Mouse (Mus musculus): ENCODE data around the gene Hic2.
"Not testable (repeated sequence)": the region's sequence is repeated elsewhere in the genome, so short reads cannot be mapped to it uniquely, and the experiment has no call there.

Hic2 gene

DNA sequence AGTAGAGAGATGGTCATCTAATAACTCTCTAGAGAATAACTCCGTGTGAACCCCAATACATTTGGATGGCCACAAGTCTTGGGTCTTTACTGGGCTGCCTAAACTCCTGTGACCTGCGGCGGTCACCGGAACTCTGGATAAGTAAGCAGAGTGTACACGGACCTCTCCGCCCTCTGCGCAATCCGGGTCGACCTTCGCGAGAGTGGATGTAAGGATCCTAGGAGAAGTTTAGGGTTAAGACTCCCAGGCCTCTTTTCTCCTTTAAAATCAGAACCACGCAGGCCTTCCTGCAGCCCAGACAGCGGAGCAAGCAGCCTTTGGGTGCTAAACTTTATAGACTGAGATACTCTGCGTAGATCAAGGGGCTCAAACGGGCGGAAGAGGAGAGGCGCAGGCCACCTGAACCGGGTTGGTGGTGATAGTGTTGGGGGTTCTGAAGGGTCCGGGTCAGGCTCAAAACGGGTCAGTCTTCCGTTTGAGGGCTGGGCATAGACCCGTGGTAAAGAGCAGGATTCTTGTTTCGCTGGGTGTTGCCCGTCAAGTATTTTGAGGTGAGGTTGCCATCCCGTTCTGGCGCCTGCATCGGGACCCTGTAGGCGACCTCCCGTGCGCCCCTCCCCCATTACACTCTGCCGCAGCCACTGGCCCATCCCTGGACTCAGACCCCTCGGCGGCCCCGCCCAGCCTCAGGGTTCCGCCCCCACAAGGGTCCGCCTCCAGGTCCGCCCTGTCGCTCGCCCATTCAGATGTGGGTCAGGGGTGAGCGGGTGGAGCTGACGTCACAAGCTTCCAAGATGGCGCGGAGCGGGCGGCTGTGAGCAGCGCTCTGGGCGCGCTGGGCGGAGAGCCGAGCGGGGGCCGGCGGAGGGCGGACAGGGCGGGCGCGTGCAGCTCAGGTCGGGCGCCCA, at the start of gene Hic2:
TSS of gene Hic2 (plus strand) at position 779 of the 908 bp plus-strand sequence.
- in situ Hi-C loops (cut with MboI, MseI) = no loop called here

DNA sequence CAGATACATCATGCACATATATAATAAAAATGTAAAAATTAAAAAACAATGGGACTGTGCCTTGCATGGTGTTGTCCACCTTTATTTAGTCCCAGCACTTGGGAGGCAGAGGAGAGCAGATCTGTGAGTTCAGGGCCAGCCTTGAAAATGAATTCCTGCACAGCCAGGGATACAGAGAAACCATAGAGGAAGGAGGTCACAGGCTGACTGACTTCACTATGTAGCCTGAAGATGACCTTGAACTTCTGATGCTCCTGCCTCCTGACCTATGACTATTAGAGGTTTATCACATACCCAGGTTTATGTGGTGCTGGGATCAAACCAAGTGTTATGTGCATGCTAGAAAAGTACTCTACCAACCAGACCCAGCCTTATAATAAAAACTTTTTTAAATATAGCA, 47.9 kb upstream of the Hic2 start:
- in situ Hi-C loops (cut with MboI, MseI) = no loop called here

DNA sequence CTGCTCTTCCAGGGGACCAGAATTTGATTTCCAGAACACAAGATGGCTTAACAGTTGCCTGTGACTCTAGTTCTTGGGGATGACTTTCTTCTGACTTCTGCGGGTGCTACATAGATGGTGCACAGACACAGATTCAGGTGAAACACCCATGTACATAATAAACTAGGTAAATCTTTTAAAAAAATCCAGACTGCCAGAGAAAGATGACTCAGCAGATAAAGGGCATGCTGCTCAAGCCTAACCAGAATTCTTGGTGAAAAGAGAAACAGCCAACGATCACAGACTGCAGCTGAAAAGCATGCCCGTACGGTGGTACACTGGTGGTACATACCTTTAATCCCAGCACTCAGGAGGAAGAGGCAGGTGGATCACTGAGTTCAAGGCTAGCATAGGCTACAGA, 39.5 kb upstream of the Hic2 start:
- in situ Hi-C loops (cut with MboI, MseI) = no loop called here

DNA sequence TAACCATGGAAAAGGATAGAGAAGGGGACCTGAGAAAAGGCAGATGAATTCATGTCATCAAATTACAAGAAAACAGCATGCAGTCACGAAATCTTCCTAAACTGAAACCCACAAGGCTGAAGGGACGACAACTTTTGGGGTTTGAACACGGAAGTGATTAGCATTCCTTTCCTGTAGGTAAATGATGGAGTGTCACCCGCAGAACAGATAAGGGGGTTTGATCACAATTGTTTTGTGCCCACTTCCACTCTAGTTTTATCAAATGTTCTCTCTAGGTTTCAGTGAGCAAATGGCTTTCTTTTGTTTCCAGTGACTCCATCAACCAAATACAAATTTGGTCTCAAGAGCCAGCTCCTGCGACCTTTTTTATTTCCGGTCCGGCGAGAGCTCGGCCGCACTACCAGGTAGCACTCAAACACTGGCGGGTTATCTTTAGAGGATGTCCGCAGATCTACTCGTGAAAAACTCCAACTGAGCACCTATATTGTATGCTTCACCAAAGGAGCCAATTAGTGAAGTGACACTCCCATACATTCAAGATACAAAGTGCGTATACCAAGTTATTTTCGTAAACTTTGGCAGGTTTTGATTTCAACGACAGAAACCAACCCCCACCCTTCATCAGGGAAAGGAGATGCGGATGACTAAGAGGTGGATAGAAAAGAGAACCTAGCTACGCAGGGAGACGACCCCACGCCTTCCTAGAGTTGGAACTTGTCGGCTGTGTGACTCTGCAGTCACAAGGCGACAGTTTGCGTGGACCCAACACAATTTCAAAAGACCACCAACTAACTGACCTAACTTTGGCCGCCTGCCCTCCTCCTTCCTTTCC, 33.0 kb upstream of the Hic2 start:
- in situ Hi-C loops (cut with MboI, MseI) = loop anchor here (5.0 kb wide), 1 partner anchor 68 kb away; the partner anchor contains the start of gene Sdf2l1

DNA sequence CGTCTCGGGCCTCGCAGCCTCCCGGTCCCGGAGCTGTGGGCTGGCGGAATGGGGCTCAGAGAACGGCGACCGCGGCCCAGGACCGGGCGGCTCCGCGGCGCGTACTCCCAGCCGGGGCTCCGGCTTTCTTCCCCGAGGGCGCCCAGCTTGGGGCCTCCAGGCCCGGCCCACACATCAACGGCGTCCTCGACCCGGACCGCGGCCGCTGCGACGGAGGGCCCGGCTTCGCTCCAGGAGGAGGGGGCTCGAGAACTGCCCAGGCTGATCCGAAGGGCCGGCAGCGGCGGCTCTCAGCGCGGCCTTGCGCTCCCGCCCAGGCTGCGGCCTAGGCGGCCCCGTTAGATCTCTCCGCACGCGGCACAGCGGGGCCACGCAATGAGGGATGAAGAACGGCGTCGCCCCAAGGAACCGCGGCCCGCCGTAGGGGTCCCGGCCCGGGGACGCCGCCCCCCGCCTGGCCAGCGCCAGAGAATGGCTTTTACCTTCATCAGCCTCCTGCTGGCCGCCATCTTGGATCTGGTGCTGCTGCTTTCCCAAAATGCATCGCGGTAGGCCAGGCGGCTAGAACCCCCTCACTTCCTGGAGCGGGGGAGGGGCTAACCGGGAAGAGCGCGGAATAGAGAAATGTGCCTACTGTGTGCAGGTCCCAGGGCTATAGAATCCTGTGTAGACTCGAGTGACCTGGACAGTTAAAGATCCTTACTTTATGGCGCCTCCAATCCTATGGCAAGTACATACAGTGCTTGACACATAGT, 32.2 kb upstream of the Hic2 start:
- in situ Hi-C loops (cut with MboI, MseI) = loop anchor here (5.0 kb wide), 1 partner anchor 69 kb away; the partner anchor contains the start of gene Sdf2l1

DNA sequence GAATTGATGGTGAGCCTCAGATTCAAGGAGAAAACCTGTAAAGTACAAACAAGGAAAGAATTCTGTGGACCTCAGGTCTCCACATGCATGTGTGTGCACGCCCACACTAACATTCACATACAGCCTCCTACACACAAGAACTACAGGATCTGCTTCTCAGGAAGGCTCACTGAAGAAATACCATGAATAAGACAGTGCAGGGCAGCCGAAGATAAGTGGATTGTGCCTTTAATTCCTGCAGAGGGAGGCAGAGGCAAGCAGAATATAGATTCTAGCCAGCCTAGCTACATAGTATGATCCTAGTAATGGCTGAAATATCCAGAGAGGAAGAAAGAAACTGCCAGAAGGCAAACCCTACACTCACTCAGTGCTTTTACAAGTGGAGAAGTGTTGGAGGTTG, 31.4 kb upstream of the Hic2 start:
- in situ Hi-C loops (cut with MboI, MseI) = loop anchor here (5.0 kb wide), 1 partner anchor 70 kb away; the partner anchor contains the start of gene Sdf2l1

DNA sequence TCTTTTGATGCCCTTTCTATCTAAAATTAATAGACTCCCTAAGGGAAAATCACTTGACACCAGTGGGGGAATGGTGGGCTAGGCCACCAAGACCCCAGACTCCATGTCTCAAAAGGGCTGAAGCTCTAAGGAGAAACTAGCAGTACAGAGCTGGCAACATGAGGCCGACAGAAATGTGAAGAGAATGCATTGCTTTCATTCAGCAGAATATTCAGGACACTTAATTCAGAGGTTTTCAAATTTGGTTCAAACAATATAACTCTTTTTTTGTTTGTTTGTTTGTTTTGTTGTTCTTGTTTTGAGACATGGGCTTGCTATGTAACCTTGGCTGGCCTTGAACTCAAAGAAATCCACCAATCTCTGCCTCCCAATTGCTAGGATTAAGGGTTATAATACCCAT, 30.8 kb upstream of the Hic2 start, which contains the start of gene Ube2l3:
TSS of gene Ube2l3 (minus strand) at position 101 of the 400 bp plus-strand sequence.
- in situ Hi-C loops (cut with MboI, MseI) = loop anchor here (5.0 kb wide), 1 partner anchor 70 kb away; the partner anchor contains the start of gene Sdf2l1

DNA sequence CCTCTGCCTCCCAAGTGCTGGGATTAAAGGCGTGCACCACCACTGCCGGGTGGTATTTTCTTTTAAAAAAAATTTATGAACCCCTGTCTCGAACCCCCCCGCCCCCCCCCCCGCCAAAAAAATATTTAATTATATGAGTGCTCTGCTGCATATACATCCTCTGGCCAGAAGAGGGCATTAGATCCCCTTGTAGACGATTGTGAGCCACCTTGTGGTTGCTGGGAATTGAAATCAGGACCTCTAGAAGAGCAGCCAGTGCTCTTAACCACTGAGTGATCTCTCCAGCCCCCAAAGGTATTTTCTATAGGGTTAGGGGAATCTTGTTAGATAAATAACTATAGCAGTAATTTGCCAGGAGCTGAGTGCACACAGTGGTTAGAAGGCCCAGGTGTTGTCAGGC, 28.4 kb upstream of the Hic2 start:
- in situ Hi-C loops (cut with MboI, MseI) = loop anchor here (5.0 kb wide), 2 partner anchors 67 to 73 kb away; partner anchors contain the start of gene Sdf2l1

DNA sequence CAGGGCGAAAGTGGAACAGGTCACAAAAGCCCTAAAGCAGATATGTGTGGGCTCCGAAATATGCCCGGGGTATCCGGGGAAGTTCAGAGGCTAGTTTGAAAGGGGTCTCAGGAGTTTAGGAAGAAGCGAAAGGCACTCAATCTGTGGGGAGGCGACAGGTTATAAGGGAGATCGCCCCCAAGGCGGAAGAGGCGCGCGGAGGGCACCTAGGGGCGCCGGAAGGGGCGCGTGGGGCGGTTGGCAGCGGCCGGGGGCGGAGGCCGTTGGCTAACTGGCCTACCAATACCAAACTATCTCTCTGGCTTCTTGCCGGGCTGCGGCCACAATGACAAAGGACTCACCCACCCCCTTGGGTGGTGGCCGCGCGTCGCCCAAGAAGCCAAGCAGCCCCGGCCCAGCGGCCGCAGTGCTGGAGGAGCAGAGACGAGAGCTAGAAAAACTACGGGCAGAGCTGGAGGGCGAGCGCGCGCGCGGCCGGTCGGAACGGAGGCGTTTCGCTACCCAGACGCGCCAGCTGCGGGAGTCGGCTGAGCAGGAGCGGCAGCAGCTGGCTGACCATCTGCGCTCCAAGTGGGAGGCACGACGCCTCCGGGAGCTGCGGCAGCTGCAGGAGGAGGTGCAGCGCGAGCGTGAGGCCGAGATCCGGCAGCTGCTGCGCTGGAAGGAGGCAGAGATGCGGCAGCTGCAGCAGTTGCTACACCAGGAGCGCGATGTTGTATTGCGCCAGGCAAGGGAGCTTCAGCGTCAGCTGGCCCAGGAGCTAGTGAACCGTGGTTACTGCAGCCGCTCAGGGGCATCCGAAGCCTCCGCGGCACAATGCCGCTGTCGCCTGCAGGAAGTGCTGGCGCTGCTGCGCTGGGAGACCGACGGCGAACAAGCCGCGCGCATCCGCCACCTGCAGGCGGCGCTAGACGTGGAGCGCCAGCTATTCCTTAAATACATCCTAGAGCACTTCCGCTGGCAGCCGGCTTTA, 24.7 kb upstream of the Hic2 start, which contains the start of gene Rimbp3:
TSS of gene Rimbp3 (plus strand) at position 215 of the 973 bp plus-strand sequence.
- in situ Hi-C loops (cut with MboI, MseI) = loop anchor here (5.0 kb wide), 1 partner anchor 64 kb away; no protein-coding TSS in a partner anchor

DNA sequence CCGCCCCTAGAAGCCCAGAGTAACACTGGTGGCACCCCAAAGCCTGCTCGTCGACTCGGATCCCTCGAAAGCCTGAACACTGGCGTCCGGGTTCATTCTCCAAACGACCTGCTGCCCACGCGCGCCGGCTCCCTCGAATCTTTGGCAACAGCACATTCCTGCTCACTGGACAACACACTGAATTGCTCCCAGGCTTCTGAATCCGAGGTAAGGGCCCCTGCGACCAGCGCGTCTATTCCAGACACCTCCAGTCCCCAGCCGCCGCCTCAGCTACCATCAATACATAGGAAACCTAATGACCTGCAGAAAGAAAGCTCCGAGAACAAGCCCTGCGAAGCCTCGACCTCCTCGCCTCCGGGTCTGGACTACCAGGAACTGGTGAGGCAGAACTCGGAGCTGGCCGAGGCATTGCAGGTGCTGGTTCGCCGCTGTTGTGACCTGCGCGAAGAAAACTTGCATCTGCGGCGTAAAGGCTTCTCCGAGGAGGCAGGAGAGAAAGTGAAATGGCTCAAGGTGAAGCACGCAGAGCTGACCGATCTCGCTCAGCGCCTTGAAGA, 23.9 kb upstream of the Hic2 start:
- in situ Hi-C loops (cut with MboI, MseI) = loop anchor here (5.0 kb wide), 1 partner anchor 63 kb away; no protein-coding TSS in a partner anchor

DNA sequence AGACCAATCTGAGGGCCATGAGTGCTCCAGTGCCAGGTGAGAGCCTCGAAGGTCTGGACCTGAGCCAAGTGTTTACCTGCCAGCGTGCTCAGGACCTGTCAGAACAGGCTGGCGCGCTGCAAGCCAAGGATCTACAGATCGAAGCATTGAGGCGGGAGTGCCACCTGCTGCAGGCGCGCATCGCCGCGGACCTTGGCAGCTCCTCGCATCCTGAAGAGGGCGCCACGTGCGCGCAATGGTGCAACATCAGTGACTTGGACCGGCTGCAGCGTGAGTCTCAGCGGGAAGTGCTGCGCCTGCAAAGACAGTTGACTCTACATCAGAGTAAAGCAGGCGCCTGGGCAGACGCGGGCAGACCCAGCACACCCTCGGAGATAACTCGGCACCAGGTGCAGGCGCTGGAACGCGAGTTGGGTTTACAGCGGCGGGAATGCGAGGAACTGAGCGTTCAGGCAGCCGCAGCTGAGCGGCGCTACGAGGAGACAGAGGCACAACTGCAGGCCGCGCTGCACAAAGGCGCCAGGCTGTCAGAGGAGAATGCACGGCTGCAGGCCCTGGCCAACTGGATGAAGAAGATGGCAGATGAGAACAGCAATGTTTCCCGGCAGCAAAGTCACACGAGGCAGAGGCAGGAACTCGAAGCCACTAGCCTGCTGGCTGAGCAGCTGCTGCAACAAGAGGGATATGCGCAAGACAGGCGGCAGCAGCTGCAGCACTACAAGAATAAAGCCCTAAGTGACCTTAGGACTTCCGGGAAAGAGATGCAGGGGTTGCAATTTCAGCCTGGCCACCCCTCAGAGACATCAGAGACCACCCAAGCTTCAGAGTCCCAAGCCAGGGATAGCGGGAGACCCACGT, 23.2 kb upstream of the Hic2 start:
- in situ Hi-C loops (cut with MboI, MseI) = loop anchor here (5.0 kb wide), 1 partner anchor 62 kb away; no protein-coding TSS in a partner anchor

DNA sequence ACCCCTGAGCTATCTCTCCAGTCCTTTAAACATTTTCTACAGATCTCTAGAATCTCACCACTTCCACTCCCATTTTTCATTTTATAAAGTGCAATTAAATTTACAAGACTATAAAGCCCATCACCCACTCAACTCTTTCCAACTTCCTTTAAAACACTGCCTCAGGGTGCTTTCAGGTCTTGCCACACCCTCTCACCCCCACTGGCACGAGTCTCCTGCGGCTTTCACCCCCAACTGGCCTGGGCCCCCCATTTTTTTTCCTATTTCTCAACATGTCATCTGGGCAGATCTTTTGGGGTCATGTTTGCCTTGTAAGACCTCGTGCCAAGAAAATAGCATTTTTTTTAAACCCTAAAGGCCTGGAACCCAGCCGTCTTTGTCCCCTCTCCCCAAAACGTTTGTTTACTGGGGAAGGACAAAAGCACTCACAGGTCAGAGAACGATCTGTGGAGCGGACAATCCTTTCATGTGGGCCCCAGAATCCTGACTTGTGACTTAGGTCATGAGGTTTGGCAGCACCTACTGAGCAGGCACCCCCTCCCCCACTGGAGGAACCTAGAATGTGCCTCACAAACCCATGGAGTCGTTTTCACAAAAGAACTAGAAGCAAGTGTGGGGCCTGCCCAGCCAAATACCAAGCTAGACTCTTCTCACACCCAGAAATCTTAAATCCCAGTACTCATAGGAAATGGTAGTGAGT, 16.3 kb upstream of the Hic2 start:
- in situ Hi-C loops (cut with MboI, MseI) = no loop called here

DNA sequence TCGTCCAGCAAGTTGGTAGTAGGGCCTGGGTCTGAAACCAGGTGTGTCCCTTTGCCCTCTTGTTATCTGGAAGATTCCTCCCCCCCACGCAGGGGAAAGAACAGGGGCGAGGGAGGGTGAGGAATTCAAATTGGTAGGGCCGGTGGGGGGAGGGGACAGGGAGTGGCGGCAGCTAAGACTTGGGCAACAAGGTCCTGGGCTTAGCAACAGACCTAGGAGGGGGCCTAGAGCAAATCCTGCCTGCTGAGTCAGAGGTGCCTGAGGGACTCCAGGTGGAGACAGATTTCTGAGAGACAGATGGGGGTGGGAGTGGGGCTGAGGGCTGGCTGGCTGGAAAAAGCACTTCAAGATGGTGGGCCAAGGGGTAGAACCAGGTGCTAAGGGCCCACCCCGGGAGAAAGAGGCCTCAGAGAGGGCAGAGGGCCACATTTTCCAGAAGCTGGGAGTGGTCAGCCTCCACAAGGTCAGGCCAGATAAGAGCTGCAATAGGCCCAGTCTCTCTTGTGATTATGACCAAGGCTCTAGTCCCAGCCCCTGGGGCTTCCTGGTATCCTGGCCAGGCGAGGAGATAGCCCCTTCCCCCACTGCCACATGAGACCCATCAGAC, 13.1 kb upstream of the Hic2 start:
- in situ Hi-C loops (cut with MboI, MseI) = no loop called here

DNA sequence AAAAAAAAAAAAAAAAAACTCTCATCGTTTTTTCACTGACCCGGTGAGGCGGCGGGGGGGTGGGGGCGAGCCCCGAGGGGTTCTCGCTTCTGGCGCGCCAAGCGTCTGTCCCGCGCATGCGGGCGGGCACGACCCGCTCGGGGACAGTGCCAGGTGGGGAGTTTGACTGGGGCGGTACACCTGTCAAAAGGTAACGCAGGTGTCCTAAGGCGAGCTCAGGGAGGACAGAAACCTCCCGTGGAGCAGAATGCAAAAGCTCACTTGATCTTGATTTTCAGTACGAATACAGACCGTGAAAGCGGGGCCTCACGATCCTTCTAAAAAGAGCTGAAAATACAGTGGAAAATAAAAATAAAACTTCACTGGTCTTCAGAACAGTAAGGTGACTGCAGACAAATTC, 11.2 kb upstream of the Hic2 start:
- in situ Hi-C loops (cut with MboI, MseI) = no loop called here

DNA sequence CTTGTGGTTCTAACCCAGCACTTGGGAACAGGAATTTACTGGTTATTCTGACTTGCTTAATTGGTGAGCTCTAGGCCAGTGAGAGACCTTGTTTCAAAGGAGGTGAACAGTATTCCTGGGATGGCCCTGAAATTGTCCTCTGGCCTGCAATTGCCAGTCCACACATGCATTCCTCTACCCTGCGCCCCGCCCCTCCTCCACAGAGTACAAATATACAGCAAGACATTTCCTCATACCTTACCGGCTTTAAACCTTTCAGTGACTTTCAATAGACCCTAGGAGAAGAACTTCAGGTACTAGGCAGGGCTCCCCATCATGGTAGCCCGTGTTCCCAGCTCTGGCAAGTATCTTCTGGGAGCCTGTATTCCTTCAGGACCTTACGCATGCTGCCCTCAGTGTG, 7.8 kb upstream of the Hic2 start:
- in situ Hi-C loops (cut with MboI, MseI) = no loop called here

DNA sequence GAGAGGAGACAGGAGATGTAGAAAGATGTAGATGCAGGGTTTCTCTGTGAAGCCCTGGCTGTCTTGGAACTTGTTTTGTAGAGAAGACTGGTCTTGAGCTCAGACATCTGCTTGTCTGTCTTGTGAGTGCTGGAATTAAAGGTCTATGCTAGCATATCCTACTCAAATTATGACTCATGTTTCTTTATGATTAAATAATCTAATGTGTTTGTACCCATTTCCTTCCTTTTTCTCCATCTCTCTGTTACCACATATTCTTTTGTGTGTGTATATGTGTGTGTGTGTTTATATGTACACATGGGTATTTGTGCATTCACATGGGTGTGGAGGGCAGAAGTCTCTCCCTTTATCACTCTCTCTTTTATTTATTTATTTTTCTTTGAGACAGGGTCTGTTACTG, 6.9 kb upstream of the Hic2 start:
- in situ Hi-C loops (cut with MboI, MseI) = no loop called here

DNA sequence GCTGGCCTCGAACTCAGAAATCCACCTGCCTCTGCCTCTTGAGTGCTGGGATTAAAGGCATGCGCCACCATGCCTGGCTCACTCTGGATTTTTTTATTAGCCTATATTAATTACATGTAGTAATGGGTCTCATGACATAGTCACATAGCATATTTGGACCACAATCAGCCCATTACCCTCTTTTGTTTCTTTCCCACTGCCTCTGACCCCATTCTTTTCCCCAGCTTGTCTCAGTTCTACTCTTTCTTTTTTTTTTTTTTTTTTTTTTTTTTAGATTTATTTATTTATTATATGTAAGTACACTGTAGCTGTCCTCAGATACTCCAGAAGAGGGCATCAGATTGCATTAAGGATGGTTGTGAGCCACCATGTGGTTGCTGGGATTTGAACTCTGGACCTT, 1.8 kb upstream of the Hic2 start:
- in situ Hi-C loops (cut with MboI, MseI) = not testable (repeated sequence)
